Mouse (Mus musculus): ENCODE data around the gene Usp53.

DNA sequence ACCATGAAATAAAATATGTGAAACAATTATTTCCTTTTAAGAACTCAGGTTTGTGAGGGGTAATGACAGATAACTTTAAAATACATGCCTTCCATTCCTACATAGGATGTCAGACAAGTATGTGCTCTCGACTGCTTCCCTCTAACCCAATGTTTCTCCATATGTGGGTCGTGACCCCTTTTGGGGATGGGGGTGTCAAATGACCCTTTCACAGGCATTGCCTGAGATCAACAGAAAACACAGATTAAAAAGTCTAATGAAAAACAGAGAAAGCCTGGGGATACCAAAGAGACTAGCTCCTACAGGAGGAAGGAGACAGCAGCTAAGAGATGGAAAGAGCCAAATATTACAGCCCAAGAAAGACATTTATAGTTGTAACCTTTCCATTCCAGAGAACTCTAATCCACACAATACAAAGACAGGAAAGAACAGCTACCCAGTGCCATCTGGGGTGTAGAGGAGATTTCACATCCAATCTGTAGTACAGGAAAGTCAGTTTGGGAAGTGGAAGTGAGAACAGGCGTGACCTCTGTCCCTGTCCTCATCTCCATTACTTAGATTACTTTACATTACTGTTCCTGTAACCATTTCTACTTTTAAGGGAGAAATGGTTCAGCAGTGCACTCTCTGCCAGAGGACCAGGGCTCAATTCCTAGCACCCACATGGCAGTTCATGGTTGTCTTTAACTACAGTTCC is 12.0 kb downstream of the Usp53 start:
- TF ChIP-seq CTCF (IDR thresholded peaks at IDR 0.05) = no peak
- no peak for TF ChIP-seq EP300 (IDR thresholded peaks at IDR 0.05)

All from lung, postnatal 0 days (tissue).